Mouse (Mus musculus) ES-E14 (cell line): ENCODE results near the gene Nrg3. TPM values are rescaled to one million over a fixed set of nuclear protein-coding genes. Genes with fewer than 3 reads are reported as not detected.
"Not testable (repeated sequence)": the region's sequence is repeated elsewhere in the genome, so short reads cannot be mapped to it uniquely, and the experiment has no call there.

Source experiments
- DNase-seq: peaks from one replicate; pipeline ENCODE4 v3.0.0-alpha.2; 2013; ENCODE audit warnings: low read depth, low spot score
- H3K27ac ChIP-seq: 2 replicates; pipeline ENCODE4 v1.5.1; 2012; ENCODE audit warnings: low read depth, mild to moderate bottlenecking, low read length, moderate library complexity, mixed read lengths; ENCODE audit not compliant: poor library complexity, insufficient read depth, severe bottlenecking
- H3K36me3 ChIP-seq: 2 replicates; pipeline ENCODE4 v1.6.1; 2012; ENCODE audit warnings: mild to moderate bottlenecking, low read length, moderate library complexity, mixed read lengths; ENCODE audit not compliant: control insufficient read depth, poor library complexity, insufficient read depth, severe bottlenecking
- H3K4me1 ChIP-seq, 2 experiments: fragments of 150-350 bp in 1 of 2; sonication (generic) in 1 of 2; 2 replicates each; pipeline ENCODE4 v1.6.1; 2012; ENCODE audit warnings: low read length in 2 of 2, mild to moderate bottlenecking in 1 of 2, mixed read lengths in 1 of 2; ENCODE audit not compliant: control insufficient read depth in 2 of 2, insufficient read depth in 2 of 2, poor library complexity in 1 of 2
- H3K4me3 ChIP-seq, 2 experiments: fragments of 150-350 bp in 1 of 2; sonication (generic) in 1 of 2; 2 replicates each; pipeline ENCODE4 v1.5.1; 2012; ENCODE audit warnings: low read length in 2 of 2, low read depth in 1 of 2, mild to moderate bottlenecking in 1 of 2, mixed read lengths in 1 of 2; ENCODE audit not compliant: insufficient read depth in 1 of 2, poor library complexity in 1 of 2, severe bottlenecking in 1 of 2
- H3K9ac ChIP-seq: 2 replicates; pipeline ENCODE4 v1.6.1; 2012; ENCODE audit warnings: low read depth, mild to moderate bottlenecking, low read length, mixed read lengths; ENCODE audit not compliant: poor library complexity, insufficient read depth, severe bottlenecking
- H3K9me3 ChIP-seq: fragments of 150-350 bp; sonication (generic); 2 replicates; pipeline ENCODE4 v1.6.1; 2012; ENCODE audit warnings: low read depth, mild to moderate bottlenecking, low read length; ENCODE audit not compliant: control insufficient read depth, insufficient read depth
- CHD2 ChIP-seq: IDR thresholded peaks from 2 replicates; pipeline ENCODE4 v1.6.1; 2014; ENCODE audit warnings: mild to moderate bottlenecking, low read depth, low read length, inconsistent platforms
- HCFC1 ChIP-seq: IDR thresholded peaks from 2 replicates; pipeline ENCODE4 v1.6.1; 2012; ENCODE audit warnings: low read length, inconsistent platforms, borderline replicate concordance; ENCODE audit not compliant: insufficient read depth
- MAFK ChIP-seq: IDR thresholded peaks from 2 replicates; pipeline ENCODE4 v1.6.1; 2014; ENCODE audit warnings: mild to moderate bottlenecking, low read depth, low read length, inconsistent platforms; ENCODE audit not compliant: insufficient read depth
- ZC3H11A ChIP-seq: IDR thresholded peaks from 2 replicates; pipeline ENCODE4 v1.6.1; 2012; ENCODE audit warnings: low read depth, mild to moderate bottlenecking, inconsistent platforms, low read length, borderline replicate concordance
- ZNF384 ChIP-seq: IDR thresholded peaks from 2 replicates; pipeline ENCODE4 v1.6.1; 2012; ENCODE audit warnings: low read depth, low read length, inconsistent platforms
- in situ Hi-C, 2 experiments: fragments of 600-800 bp; cut with MboI; formaldehyde crosslinking; loops; one replicate each; pipeline ENCODE4 v1.15.1; 2025; ENCODE audit warnings: low sequenced_read_pairs in 2 of 2, inconsistent platforms in 1 of 2; ENCODE audit not compliant: unreplicated experiment in 2 of 2
- total RNA-seq: library from RNA; depleted of rRNA; stranded (reverse); fragments of 300-350 nt; gene quantifications from 2 replicates; pipeline ENCODE4 v1.2.3, GENCODE M21; 2012

The Nrg3 gene
- total RNA-seq, 1 experiment, result not detected

- Histone ChIP-seq H3K4me3 (no peak overlapping the region), H3K9ac (no peak overlapping the region), H3K9me3 (no peaks in the 10 kb centered on the region), H3K36me3 (no peaks in the 10 kb centered on the region), H3K4me1 (no peaks in the 10 kb centered on the region), H3K27ac (no peak overlapping the region)
- no peak for TF ChIP-seq CHD2
- TF ChIP-seq HCFC1, result no peak
- no peak for TF ChIP-seq ZNF384
- TF ChIP-seq MAFK, result no peak
- no peak for TF ChIP-seq ZC3H11A
- DNase-seq, result no peak
- in situ Hi-C loops, result no loop called here
These were observed 299.2 kb downstream of the Nrg3 start for GRCm38 (mm10) chr14:39173709-39174108.

GRCm38 (mm10) chr14:39160140-39160539 is 312.7 kb downstream of the Nrg3 start:
- Histone ChIP-seq H3K9ac (no peak overlapping the region), H3K9me3 (no peaks in the 10 kb centered on the region), H3K4me1 (no peaks in the 10 kb centered on the region), H3K27ac (no peak overlapping the region), H3K36me3 (no peaks in the 10 kb centered on the region), H3K4me3 (no peak overlapping the region)
- in situ Hi-C loops, result no loop called here
- TF ChIP-seq HCFC1, result no peak
- TF ChIP-seq ZNF384, result no peak
- no peak for TF ChIP-seq CHD2
- no peak for TF ChIP-seq ZC3H11A
- no peak for TF ChIP-seq MAFK
- no peak for DNase-seq

GRCm38 (mm10) chr14:39155462-39155861 is 317.4 kb downstream of the Nrg3 start:
- H3K27ac ChIP-seq, result no peak overlapping the region
- no peak overlapping the region for H3K4me3 ChIP-seq
- no peaks in the 10 kb centered on the region for H3K4me1 ChIP-seq
- TF ChIP-seq MAFK, result no peak
- no peak for TF ChIP-seq HCFC1
- TF ChIP-seq ZNF384, result no peak
- TF ChIP-seq ZC3H11A, result no peak
- no peak for TF ChIP-seq CHD2
- no peak overlapping the region for H3K9ac ChIP-seq
- no peak for DNase-seq
- H3K36me3 ChIP-seq, result no peaks in the 10 kb centered on the region
- in situ Hi-C loops, result no loop called here
- H3K9me3 ChIP-seq, result no peaks in the 10 kb centered on the region

GRCm38 (mm10) chr14:39129766-39130165 is 343.1 kb downstream of the Nrg3 start:
- no peak for DNase-seq
- TF ChIP-seq ZNF384, result no peak
- TF ChIP-seq CHD2, result no peak
- no peak for TF ChIP-seq ZC3H11A
- in situ Hi-C loops, result no loop called here
- H3K9me3 ChIP-seq, result no peaks in the 10 kb centered on the region
- no peak overlapping the region for H3K9ac ChIP-seq
- no peaks in the 10 kb centered on the region for H3K4me1 ChIP-seq
- no peak overlapping the region for H3K27ac ChIP-seq
- no peak overlapping the region for H3K4me3 ChIP-seq
- no peaks in the 10 kb centered on the region for H3K36me3 ChIP-seq

- Histone ChIP-seq H3K9me3 (no peaks in the 10 kb centered on the region), H3K9ac (no peak overlapping the region), H3K4me3 (no peak overlapping the region), H3K4me1 (no peaks in the 10 kb centered on the region), H3K27ac (no peak overlapping the region), H3K36me3 (no peaks in the 10 kb centered on the region)
- TF ChIP-seq MAFK (no peak), CHD2 (no peak), HCFC1 (no peak), ZNF384 (no peak), ZC3H11A (no peak)
- DNase-seq, result no peak
- in situ Hi-C loops, result no loop called here
These were observed 354.9 kb downstream of the Nrg3 start for GRCm38 (mm10) chr14:39117977-39118376.

GRCm38 (mm10) chr14:39116522-39117231 is 356.2 kb downstream of the Nrg3 start:
- H3K9me3 ChIP-seq, result not testable (repeated sequence)

More at GRCm38 (mm10) chr14:39116522-39117231, 356.2 kb downstream of the Nrg3 start:
- H3K4me3 ChIP-seq, H3K27ac ChIP-seq, H3K36me3 ChIP-seq, H3K9ac ChIP-seq, DNase-seq, in situ Hi-C loops, H3K4me1 ChIP-seq: not testable (repeated sequence)
